Mouse (Mus musculus): ENCODE data around the gene Vmo1. TPM values are rescaled to one million over a fixed set of nuclear protein-coding genes. Genes with fewer than 3 reads are reported as not detected.

Vmo1 gene
- polyA plus RNA-seq (2015; fragmentation: Nextera tagmentation; extraction: Ambion mirVana), result 0.31 and 0.41 TPM in 2 replicates

GRCm38 (mm10) chr11:70514288-70514687, at the start of gene Vmo1:
TSS of gene Vmo1 (minus strand) at chr11:70514616.
- ATAC-seq (ENCODE audit: low FRiP score, low read depth), result no peak
- Histone ChIP-seq H3K36me3 (no peaks in the 10 kb centered on the region), H3K9ac (peak within 1 kb of the TSS; percentile 14), H3K27me3 (no peaks in the 10 kb centered on the region), H3K4me3 (no peak within 1 kb of the TSS), H3K4me1 (peaks cover 10% of the 10 kb centered on the region; the same call in 1 of the 2 replicates), H3K4me2 (replicated peaks) (no peak within 1 kb of the TSS), H3K9me3 (no peaks in the 10 kb centered on the region), H3K27ac (no peak within 1 kb of the TSS)
- WGBS, result 84% methylated on average over 7 of the region's 7 CpGs

- peaks cover 16% of the 10 kb centered on the region for H3K36me3 ChIP-seq
- H3K9ac ChIP-seq, result peak overlapping the region; percentile 84
- H3K27me3 ChIP-seq, result no peaks in the 10 kb centered on the region
- H3K9me3 ChIP-seq, result no peaks in the 10 kb centered on the region
- H3K4me1 ChIP-seq, result peaks cover 39% of the 10 kb centered on the region
- peak; percentile 1; the same call in 1 of the 2 replicates for ATAC-seq (ENCODE audit: low FRiP score, low read depth)
- under 1% methylated on average over 25 of the region's 25 CpGs for WGBS
- H3K4me3 ChIP-seq, result peak overlapping the region; percentile 90
- H3K27ac ChIP-seq, result peak overlapping the region; percentile 88
- H3K4me2 ChIP-seq (replicated peaks), result peak overlapping the region; percentile 92
Observed at GRCm38 (mm10) chr11:70563470-70564275, 49.3 kb upstream of the Vmo1 start.

GRCm38 (mm10) chr11:70562995-70563469, 48.6 kb upstream of the Vmo1 start:
- Histone ChIP-seq H3K4me2 (replicated peaks) (peak overlapping the region; percentile 92), H3K36me3 (peaks cover 10% of the 10 kb centered on the region), H3K4me1 (peaks cover 39% of the 10 kb centered on the region), H3K9ac (peak overlapping the region; percentile 84), H3K27ac (peak overlapping the region; percentile 88), H3K27me3 (no peaks in the 10 kb centered on the region), H3K9me3 (no peaks in the 10 kb centered on the region), H3K4me3 (peak overlapping the region; percentile 90)
- under 1% methylated on average over 28 of the region's 31 CpGs for WGBS
- ATAC-seq (ENCODE audit: low FRiP score, low read depth), result peak; percentile 41; the same call in 1 of the 2 replicates

- peak within 1 kb of the TSS; percentile 84 for H3K9ac ChIP-seq
- H3K9me3 ChIP-seq, result no peaks in the 10 kb centered on the region
- H3K27ac ChIP-seq, result peak within 1 kb of the TSS; percentile 88
- 0 out of 2 replicates have a peak, but pooled peaks cover 6% of the 10 kb centered on the region for H3K36me3 ChIP-seq
- ATAC-seq (ENCODE audit: low FRiP score, low read depth), result peak; percentile 91
- peak within 1 kb of the TSS; percentile 90 for H3K4me3 ChIP-seq
- under 1% methylated on average over 52 of the region's 57 CpGs for WGBS
- no peaks in the 10 kb centered on the region for H3K27me3 ChIP-seq
- H3K4me1 ChIP-seq, result peaks cover 39% of the 10 kb centered on the region
- H3K4me2 ChIP-seq (replicated peaks), result peak within 1 kb of the TSS; percentile 92
Observed at GRCm38 (mm10) chr11:70562287-70562994, 48.0 kb upstream of the Vmo1 start, which contains the start of gene Mink1. TSS of gene Mink1 (plus strand) at chr11:70562881.

GRCm38 (mm10) chr11:70561937-70562286, 47.5 kb upstream of the Vmo1 start:
- 0 out of 2 replicates have a peak, but pooled peaks cover 4% of the 10 kb centered on the region for H3K36me3 ChIP-seq
- peak overlapping the region; percentile 90 for H3K4me3 ChIP-seq
- peaks cover 37% of the 10 kb centered on the region for H3K4me1 ChIP-seq
- H3K27ac ChIP-seq, result peak overlapping the region; percentile 69; the same call in 1 of the 2 replicates
- peak overlapping the region; percentile 92 for H3K4me2 ChIP-seq (replicated peaks)
- H3K9ac ChIP-seq, result peak overlapping the region; percentile 84
- no peak for ATAC-seq (ENCODE audit: low FRiP score, low read depth)
- 4% methylated on average over 2 of the region's 2 CpGs for WGBS
- no peaks in the 10 kb centered on the region for H3K27me3 ChIP-seq
- no peaks in the 10 kb centered on the region for H3K9me3 ChIP-seq

GRCm38 (mm10) chr11:70557545-70557944, 43.1 kb upstream of the Vmo1 start:
- Histone ChIP-seq H3K4me1 (peaks cover 8% of the 10 kb centered on the region; the same call in 1 of the 2 replicates), H3K4me3 (no peak overlapping the region), H3K36me3 (peaks cover 3% of the 10 kb centered on the region; the same call in 1 of the 2 replicates), H3K9me3 (no peaks in the 10 kb centered on the region), H3K9ac (no peak overlapping the region), H3K27me3 (no peaks in the 10 kb centered on the region), H3K4me2 (replicated peaks) (no peak overlapping the region), H3K27ac (no peak overlapping the region)
- no peak for ATAC-seq (ENCODE audit: low FRiP score, low read depth)
- 86% methylated on average over 9 of the region's 9 CpGs for WGBS

- H3K4me1 ChIP-seq, result 0 out of 2 replicates have a peak, but pooled peaks cover 3% of the 10 kb centered on the region
- H3K36me3 ChIP-seq, result peaks cover 3% of the 10 kb centered on the region; the same call in 1 of the 2 replicates
- no peaks in the 10 kb centered on the region for H3K27me3 ChIP-seq
- H3K9ac ChIP-seq, result no peak overlapping the region
- ATAC-seq (ENCODE audit: low FRiP score, low read depth), result no peak
- H3K27ac ChIP-seq, result no peak overlapping the region
- 22% methylated on average over 7 of the region's 7 CpGs for WGBS
- H3K4me2 ChIP-seq (replicated peaks), result no peak overlapping the region
- H3K9me3 ChIP-seq, result no peaks in the 10 kb centered on the region
- H3K4me3 ChIP-seq, result no peak overlapping the region
Observed at GRCm38 (mm10) chr11:70553940-70554339, 39.5 kb upstream of the Vmo1 start.

GRCm38 (mm10) chr11:70551526-70551925, 37.1 kb upstream of the Vmo1 start:
- Histone ChIP-seq H3K27me3 (no peaks in the 10 kb centered on the region), H3K4me3 (no peak overlapping the region), H3K9ac (no peak overlapping the region), H3K4me1 (0 out of 2 replicates have a peak, but pooled peaks cover 3% of the 10 kb centered on the region), H3K4me2 (replicated peaks) (no peak overlapping the region), H3K9me3 (no peaks in the 10 kb centered on the region), H3K27ac (no peak overlapping the region), H3K36me3 (peaks cover 2% of the 10 kb centered on the region; the same call in 1 of the 2 replicates)
- 87% methylated on average over 8 of the region's 8 CpGs for WGBS
- ATAC-seq (ENCODE audit: low FRiP score, low read depth), result no peak

- Histone ChIP-seq H3K27ac (no peak overlapping the region), H3K36me3 (no peaks in the 10 kb centered on the region), H3K27me3 (peaks cover 39% of the 10 kb centered on the region), H3K4me1 (peaks cover 7% of the 10 kb centered on the region; the same call in 1 of the 2 replicates), H3K9me3 (no peaks in the 10 kb centered on the region), H3K9ac (no peak overlapping the region), H3K4me3 (no peak overlapping the region), H3K4me2 (replicated peaks) (no peak overlapping the region)
- WGBS, result 62% methylated on average over 7 of the region's 7 CpGs
- ATAC-seq (ENCODE audit: low FRiP score, low read depth), result no peak
Observed at GRCm38 (mm10) chr11:70544496-70544895, 30.1 kb upstream of the Vmo1 start.

- Histone ChIP-seq H3K9me3 (no peaks in the 10 kb centered on the region), H3K9ac (no peak overlapping the region), H3K4me3 (no peak overlapping the region), H3K4me1 (peaks cover 7% of the 10 kb centered on the region; the same call in 1 of the 2 replicates), H3K27ac (no peak overlapping the region), H3K27me3 (peaks cover 55% of the 10 kb centered on the region), H3K4me2 (replicated peaks) (no peak overlapping the region), H3K36me3 (no peaks in the 10 kb centered on the region)
- ATAC-seq (ENCODE audit: low FRiP score, low read depth), result no peak
- WGBS, result 74% methylated on average over 5 of the region's 5 CpGs
Observed at GRCm38 (mm10) chr11:70541415-70541814, 27.0 kb upstream of the Vmo1 start.

GRCm38 (mm10) chr11:70540928-70541327, 26.5 kb upstream of the Vmo1 start:
- no peak overlapping the region for H3K27ac ChIP-seq
- H3K9ac ChIP-seq, result no peak overlapping the region
- H3K27me3 ChIP-seq, result peaks cover 55% of the 10 kb centered on the region
- H3K4me1 ChIP-seq, result peaks cover 7% of the 10 kb centered on the region; the same call in 1 of the 2 replicates
- no peak for ATAC-seq (ENCODE audit: low FRiP score, low read depth)
- peak overlapping the region; percentile 67 for H3K4me3 ChIP-seq
- H3K4me2 ChIP-seq (replicated peaks), result peak overlapping the region; percentile 86
- no peaks in the 10 kb centered on the region for H3K9me3 ChIP-seq
- H3K36me3 ChIP-seq, result no peaks in the 10 kb centered on the region
- WGBS, result 89% methylated on average over 7 of the region's 7 CpGs

Data from limb, embryonic 13.5 days (tissue).